17 mouse cellular contexts compared by ENCODE assay signal in the genomic region with DNA sequence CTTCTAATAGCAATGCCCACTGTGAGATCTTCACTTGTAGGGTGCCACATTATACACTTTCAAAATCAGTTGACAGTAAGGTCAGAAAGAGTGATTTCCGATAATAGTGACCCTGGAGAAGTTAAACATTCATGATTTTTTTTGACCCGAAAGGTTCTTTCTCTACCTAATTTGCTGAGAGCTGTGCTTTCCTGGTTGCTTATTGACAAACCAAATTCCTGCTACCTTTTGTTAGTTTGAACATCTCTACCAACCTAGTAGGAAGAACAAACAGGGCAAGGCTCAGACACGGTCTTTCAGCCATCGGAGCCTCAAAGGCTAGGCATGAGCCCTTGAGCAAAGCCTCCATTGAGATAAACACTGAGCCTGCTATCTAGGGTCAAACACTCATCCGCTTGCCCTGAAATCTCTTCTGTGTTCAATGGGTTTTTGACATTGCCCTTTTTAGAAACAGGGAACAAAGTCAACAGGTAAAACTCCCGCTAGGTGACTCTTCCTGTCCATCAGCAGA.
"Had no signal": no experiment of that assay in that cellular context is flagged by ENCODE, and none has a peak within 500 bp of the region (broad histone marks: within the 10 kb centered on the region; RNA-seq: fewer than 3 reads in every experiment).

No protein-coding gene starts in this region.

- DNase-seq: kidney, postnatal 36 days; lung, postnatal 14 days; spleen, adult 18-20 months; thymus, postnatal 36 days had no signal

- H3K36me3 ChIP-seq: midbrain, embryonic 15.5 days had no signal

- H3K4me2 ChIP-seq: lung, embryonic 15.5 days; midbrain, embryonic 11.5 days; midbrain, embryonic 15.5 days; neural tube, embryonic 12.5 days; stomach, embryonic 15.5 days had no signal

- H3K9ac ChIP-seq: lung, embryonic 15.5 days; midbrain, embryonic 15.5 days; neural tube, embryonic 12.5 days; stomach, embryonic 15.5 days had no signal

- H3K9me3 ChIP-seq: limb, embryonic 10.5 days; lung, embryonic 15.5 days; midbrain, embryonic 15.5 days; neural tube, embryonic 12.5 days; stomach, embryonic 15.5 days had no signal

- H3K27ac ChIP-seq: layer of hippocampus, adult 2 months; left cerebral cortex, adult 2 months; limb, embryonic 10.5 days; lung, embryonic 15.5 days; macrophage; midbrain, embryonic 15.5 days; neural tube, embryonic 12.5 days; stomach, embryonic 15.5 days had no signal

- ATAC-seq: hindbrain, embryonic 16.5 days; inflammation-experienced regulatory T-cells, adult 6 months; intestine, postnatal 0 days; midbrain, embryonic 15.5 days had no signal

- H3K4me3 ChIP-seq: layer of hippocampus, adult 2 months; left cerebral cortex, adult 2 months; limb, embryonic 10.5 days; lung, embryonic 15.5 days; megakaryocyte, embryonic 14.5 days; midbrain, embryonic 15.5 days; neural tube, embryonic 12.5 days; stomach, embryonic 15.5 days had no signal

- H3K27me3 ChIP-seq: lung, embryonic 15.5 days; megakaryocyte, embryonic 14.5 days; midbrain, embryonic 15.5 days; neural tube, embryonic 12.5 days; stomach, embryonic 15.5 days had no signal

- H3K4me1 ChIP-seq: limb, embryonic 10.5 days; lung, embryonic 15.5 days; megakaryocyte, embryonic 14.5 days; midbrain, embryonic 15.5 days; neural tube, embryonic 12.5 days; stomach, embryonic 15.5 days had no signal
